Mouse (Mus musculus) heart, postnatal 0 days (tissue): ENCODE data around the gene Icmt. TPM values are rescaled to one million over a fixed set of nuclear protein-coding genes. Genes with fewer than 3 reads are reported as not detected.

ENCODE experiments used
- ATAC-seq: fragments of 200-750 bp; cut with Nextera tagmentation; 2 replicates; pipeline ENCODE4 v1.8.0; 2017; ENCODE audit warnings: low read depth, moderate number of reproducible peaks, moderate library complexity; ENCODE audit not compliant: insufficient read depth
- DNase-seq: peaks from one replicate; pipeline ENCODE4 v3.0.0-alpha.2; 2016; ENCODE audit warnings: low spot score
- H3K27ac ChIP-seq: fragments of 300-500 bp; sonication (generic); 2 replicates; pipeline ENCODE4 v1.5.1; 2014; ENCODE audit warnings: low read depth, mild to moderate bottlenecking
- H3K27me3 ChIP-seq: fragments of 300-500 bp; sonication (generic); 2 replicates; pipeline ENCODE4 v1.6.1; 2014; ENCODE audit warnings: low read length, mixed read lengths; ENCODE audit not compliant: control insufficient read depth, insufficient read depth
- H3K36me3 ChIP-seq: fragments of 300-500 bp; sonication (generic); replicated peaks from 2 replicates; pipeline ENCODE4 v1.6.1; 2014; ENCODE audit warnings: low read length, mixed read lengths; ENCODE audit not compliant: control insufficient read depth, insufficient read depth
- H3K4me1 ChIP-seq: fragments of 300-500 bp; sonication (generic); 2 replicates; pipeline ENCODE4 v1.6.1; 2014; ENCODE audit warnings: antibody characterized with exemption; ENCODE audit not compliant: control insufficient read depth, insufficient read depth
- H3K4me2 ChIP-seq: fragments of 300-500 bp; sonication (generic); 2 replicates; pipeline ENCODE4 v1.6.1; 2014; ENCODE audit warnings: low read depth, mild to moderate bottlenecking, low read length, moderate library complexity
- H3K4me3 ChIP-seq: fragments of 300-500 bp; sonication (generic); 2 replicates; pipeline ENCODE4 v1.5.1; 2014; ENCODE audit warnings: low read depth, low read length
- H3K9ac ChIP-seq: fragments of 300-500 bp; sonication (generic); replicated peaks from 2 replicates; pipeline ENCODE4 v1.6.1; 2014; ENCODE audit warnings: low read depth, low read length, mixed read lengths
- H3K9me3 ChIP-seq: fragments of 300-500 bp; sonication (generic); replicated peaks from 2 replicates; pipeline ENCODE4 v1.6.1; 2016; ENCODE audit warnings: low read length; ENCODE audit not compliant: control insufficient read depth
- CTCF ChIP-seq: IDR thresholded peaks from 2 replicates; pipeline ENCODE4 v1.5.1; 2016; ENCODE audit warnings: antibody characterized with exemption, control low read depth, low read depth
- EP300 ChIP-seq: IDR thresholded peaks from 2 replicates; pipeline ENCODE4 v1.6.1; 2016; ENCODE audit warnings: antibody characterized with exemption, low read depth
- WGBS: fragments of 180-500 bp; shearing (Covaris S2); extraction: QIAGEN DNeasy Blood & Tissue Kit; methylation state at CpG from one replicate; pipeline ENCODE4 v1.1.7; 2014; 5-methylcytosine and 5-hydroxymethylcytosine counted together
- polyA plus RNA-seq: library from polyadenylated mRNA; unstranded; fragments of >200 nt; fragmentation: Nextera tagmentation; extraction: Ambion mirVana; gene quantifications from 2 replicates; pipeline ENCODE4 v1.2.1, GENCODE M21; 2015
- total RNA-seq: library from RNA; depleted of rRNA; stranded (reverse); fragments of >200 nt; gene quantifications from 2 replicates; pipeline ENCODE4 v1.2.3, GENCODE M21; 2014; ENCODE audit warnings: low replicate concordance

Gene Icmt
- total and polyA plus RNA-seq, 2 experiments from 2014 or later: 15.0 to 38.0 TPM

DNA sequence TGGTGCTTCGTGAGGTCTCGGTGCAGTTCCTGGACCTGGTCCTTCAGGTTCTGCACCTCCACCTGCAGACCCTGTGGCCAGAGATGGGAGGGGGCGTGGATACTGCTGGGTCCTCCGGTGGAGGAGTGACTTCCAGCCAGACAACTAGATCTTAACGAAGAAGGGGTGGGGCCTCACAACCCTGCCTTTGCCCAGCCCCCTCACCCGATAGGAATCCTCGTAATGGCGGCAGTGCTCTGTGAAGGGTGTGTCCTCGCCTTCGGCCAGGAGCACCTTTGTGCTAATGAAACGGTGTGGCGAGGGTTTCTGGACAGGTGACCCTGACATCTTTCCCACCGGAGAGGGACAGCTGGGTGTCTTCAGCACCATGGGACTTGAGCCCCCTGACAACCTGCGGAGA lies 15.2 kb downstream of the Icmt start:
- H3K4me2 ChIP-seq: no peak overlapping the region
- H3K9me3 ChIP-seq: no peaks in the 10 kb centered on the region
- H3K4me3 ChIP-seq: no peak overlapping the region
- no peak overlapping the region for H3K9ac ChIP-seq
- 39% methylated on average over 14 of the region's 14 CpGs for WGBS
- peaks cover 39% of the 10 kb centered on the region for H3K36me3 ChIP-seq
- DNase-seq (no peak), ATAC-seq (no peak)
- H3K27ac ChIP-seq: no peak overlapping the region
- peaks cover 25% of the 10 kb centered on the region for H3K27me3 ChIP-seq
- TF ChIP-seq CTCF: no peak
- no peak for TF ChIP-seq EP300
- H3K4me1 ChIP-seq: peaks cover 26% of the 10 kb centered on the region; the same call in 1 of the 2 replicates

DNA sequence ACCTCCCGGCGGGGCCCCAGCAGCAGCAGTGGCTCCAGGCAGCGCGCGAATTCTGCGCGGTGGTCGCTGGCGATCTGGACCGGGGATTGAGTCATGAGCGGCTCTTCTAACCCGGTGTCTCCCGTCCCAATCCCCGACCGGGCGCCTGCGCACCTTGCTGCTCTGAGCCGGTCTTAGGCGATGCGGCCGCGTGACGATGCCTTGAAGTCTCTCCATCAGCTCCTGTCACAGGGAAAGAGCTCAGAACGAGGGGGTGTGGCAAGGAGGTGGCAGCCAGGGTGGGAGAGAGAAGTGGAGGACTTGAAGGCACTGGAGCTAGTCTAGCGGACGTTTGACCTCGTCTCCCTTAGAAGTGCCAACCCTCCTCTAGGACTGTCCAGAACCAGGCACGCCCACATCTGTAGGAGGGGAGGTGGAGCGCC lies 16.2 kb downstream of the Icmt start:
- Histone ChIP-seq H3K4me3 (peak overlapping the region; percentile 13), H3K9ac (no peak overlapping the region), H3K27ac (no peak overlapping the region), H3K27me3 (peaks cover 25% of the 10 kb centered on the region), H3K9me3 (no peaks in the 10 kb centered on the region), H3K4me1 (peaks cover 26% of the 10 kb centered on the region; the same call in 1 of the 2 replicates), H3K36me3 (peaks cover 30% of the 10 kb centered on the region), H3K4me2 (peak overlapping the region; percentile 52)
- 16% methylated on average over 29 of the region's 29 CpGs for WGBS
- DNase-seq: no peak
- ATAC-seq: no peak
- TF ChIP-seq CTCF: no peak

DNA sequence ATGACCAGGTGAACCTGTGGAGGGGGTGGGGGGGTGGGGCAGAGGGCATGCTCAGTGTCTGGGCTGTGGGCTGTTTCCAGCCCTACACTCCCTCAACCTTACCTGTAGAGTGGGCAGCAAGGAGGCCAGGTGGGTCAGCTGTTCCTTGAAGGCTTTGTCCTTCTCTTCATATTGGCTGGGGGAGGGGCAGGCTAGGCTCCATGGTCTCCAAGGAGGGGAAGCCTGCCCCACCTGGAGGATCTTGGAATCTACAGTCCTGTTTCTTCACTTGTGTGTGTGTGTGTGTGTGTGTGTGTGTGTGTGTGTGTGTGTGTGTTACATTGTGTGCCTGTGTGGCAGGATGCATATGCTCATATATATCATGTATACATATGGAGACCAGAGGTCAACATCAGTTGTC lies 16.9 kb downstream of the Icmt start:
- H3K36me3 ChIP-seq: peaks cover 24% of the 10 kb centered on the region
- no peak overlapping the region; the same call in 1 of the 2 replicates for H3K4me3 ChIP-seq
- TF ChIP-seq EP300: no peak
- TF ChIP-seq CTCF: peak; percentile 36
- H3K9ac ChIP-seq: no peak overlapping the region
- no peak overlapping the region for H3K27ac ChIP-seq
- peaks cover 25% of the 10 kb centered on the region for H3K27me3 ChIP-seq
- no peaks in the 10 kb centered on the region for H3K9me3 ChIP-seq
- ATAC-seq (no peak), DNase-seq (no peak)
- H3K4me2 ChIP-seq: no peak overlapping the region
- peaks cover 26% of the 10 kb centered on the region; the same call in 1 of the 2 replicates for H3K4me1 ChIP-seq

DNA sequence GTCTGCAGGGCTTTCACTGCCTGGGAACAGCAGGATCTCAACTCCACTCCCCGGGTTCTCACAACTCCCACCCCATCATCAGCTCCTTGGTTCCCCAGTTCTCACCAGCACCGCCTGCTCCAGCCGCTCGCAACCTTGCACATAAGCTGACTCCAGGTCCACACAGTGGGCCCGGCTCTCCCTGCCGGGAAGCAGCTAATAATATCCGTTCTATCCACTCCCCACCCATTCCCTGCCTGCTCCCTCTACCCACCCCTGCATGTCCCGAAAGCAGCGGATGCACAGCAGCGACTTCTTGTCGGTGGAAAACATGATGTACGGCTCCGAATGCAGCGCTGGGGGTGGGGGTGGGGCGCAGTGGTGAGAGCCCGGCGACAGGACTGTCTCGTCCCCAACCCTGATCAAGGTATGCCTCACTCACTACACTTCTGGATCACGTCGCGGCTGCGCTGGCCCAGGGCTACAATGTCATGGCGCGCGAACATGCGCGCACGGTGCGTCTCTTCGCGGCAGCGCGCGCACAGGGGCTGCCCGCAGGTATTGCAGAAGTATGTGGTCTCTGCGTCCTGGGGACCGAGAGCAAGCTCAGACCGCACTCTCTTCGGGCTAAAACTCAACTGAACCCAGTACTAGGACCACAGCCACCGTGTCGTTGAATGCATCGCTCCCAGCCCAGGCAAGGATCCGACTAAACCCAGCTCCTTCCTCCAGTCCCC lies 18.6 kb downstream of the Icmt start:
- H3K9me3 ChIP-seq: no peaks in the 10 kb centered on the region
- H3K4me3 ChIP-seq: peak overlapping the region; percentile 53
- DNase-seq (peak; percentile 43), ATAC-seq (no peak)
- peaks cover 14% of the 10 kb centered on the region for H3K36me3 ChIP-seq
- 2% methylated on average over 43 of the region's 43 CpGs for WGBS
- TF ChIP-seq CTCF (no peak), EP300 (no peak)
- H3K27ac ChIP-seq: peak overlapping the region; percentile 99; the same call in 1 of the 2 replicates
- peak overlapping the region; percentile 30; the same call in 1 of the 2 replicates for H3K9ac ChIP-seq
- peaks cover 25% of the 10 kb centered on the region for H3K27me3 ChIP-seq
- peak overlapping the region; percentile 76 for H3K4me2 ChIP-seq
- H3K4me1 ChIP-seq: peaks cover 26% of the 10 kb centered on the region; the same call in 1 of the 2 replicates

DNA sequence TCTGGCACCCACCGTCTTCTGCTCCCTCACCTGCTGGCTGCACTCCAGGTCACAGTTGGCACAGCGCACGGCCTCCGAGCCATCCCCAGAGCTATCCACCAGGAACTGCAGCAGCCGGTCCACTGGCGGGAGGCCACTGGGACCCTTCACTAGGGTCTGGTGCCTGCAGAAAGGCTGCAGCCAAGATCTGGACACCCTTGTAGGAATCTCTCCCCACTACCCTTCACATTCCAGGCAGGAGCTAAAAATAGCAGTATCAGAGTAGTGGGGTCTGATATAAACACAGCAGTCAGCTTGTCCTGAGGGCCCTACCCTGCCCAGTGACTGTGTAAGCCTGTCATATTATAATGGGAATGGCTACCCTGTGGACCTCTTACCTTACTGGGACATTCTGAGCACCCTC lies 20.6 kb downstream of the Icmt start:
- peak overlapping the region; percentile 53 for H3K4me3 ChIP-seq
- peaks cover 26% of the 10 kb centered on the region; the same call in 1 of the 2 replicates for H3K4me1 ChIP-seq

More for the DNA sequence above, 20.6 kb downstream of the Icmt start:
- peak overlapping the region; percentile 99 for H3K27ac ChIP-seq
- H3K36me3 ChIP-seq: no peaks in the 10 kb centered on the region
- DNase-seq: peak; percentile 78
- H3K27me3 ChIP-seq: peaks cover 21% of the 10 kb centered on the region
- H3K9ac ChIP-seq: peak overlapping the region; percentile 58
- H3K4me2 ChIP-seq: peak overlapping the region; percentile 76
- ATAC-seq: peak; percentile 78
- 40% methylated on average over 6 of the region's 6 CpGs for WGBS
- TF ChIP-seq EP300 (peak; percentile 76; the same call in 1 of the 2 replicates), CTCF (no peak)
- no peaks in the 10 kb centered on the region for H3K9me3 ChIP-seq
